Mouse (Mus musculus) kidney, embryonic 15.5 days (tissue): ENCODE results near the gene Top3a. TPM values are rescaled to one million over a fixed set of nuclear protein-coding genes. Genes with fewer than 3 reads are reported as not detected.

Source experiments
- ATAC-seq: fragments of 200-750 bp; cut with Nextera tagmentation; replicated peaks from 2 replicates; pipeline ENCODE4 v1.8.0; 2017; ENCODE audit warnings: moderate TSS enrichment; ENCODE audit not compliant: low FRiP score
- H3K27ac ChIP-seq: fragments of 300-500 bp; sonication (generic); 2 replicates; pipeline ENCODE4 v1.5.1; 2015; ENCODE audit warnings: mild to moderate bottlenecking, inconsistent platforms
- H3K27me3 ChIP-seq: fragments of 300-500 bp; sonication (generic); 2 replicates; pipeline ENCODE4 v1.6.1; 2015; ENCODE audit warnings: inconsistent platforms
- H3K36me3 ChIP-seq: fragments of 300-500 bp; sonication (generic); 2 replicates; pipeline ENCODE4 v1.6.1; 2015; ENCODE audit warnings: inconsistent platforms
- H3K4me1 ChIP-seq: fragments of 300-500 bp; sonication (generic); 2 replicates; pipeline ENCODE4 v1.6.1; 2015; ENCODE audit warnings: inconsistent platforms
- H3K4me2 ChIP-seq: fragments of 300-500 bp; sonication (generic); 2 replicates; pipeline ENCODE4 v1.6.1; 2015; ENCODE audit warnings: moderate library complexity, mild to moderate bottlenecking, inconsistent platforms
- H3K4me3 ChIP-seq: fragments of 300-500 bp; sonication (generic); replicated peaks from 2 replicates; pipeline ENCODE4 v1.5.1; 2015; ENCODE audit warnings: mild to moderate bottlenecking, inconsistent platforms
- H3K9ac ChIP-seq: fragments of 300-500 bp; sonication (generic); 2 replicates; pipeline ENCODE4 v1.6.1; 2015; ENCODE audit warnings: mild to moderate bottlenecking, inconsistent platforms
- H3K9me3 ChIP-seq: fragments of 300-500 bp; sonication (generic); replicated peaks from 2 replicates; pipeline ENCODE4 v1.6.1; 2016; ENCODE audit warnings: inconsistent platforms
- WGBS: fragments of 180-500 bp; shearing (Covaris S2); methylation state at CpG from one replicate; pipeline ENCODE4 v1.1.7; 2015; ENCODE audit warnings: mixed read lengths; 5-methylcytosine and 5-hydroxymethylcytosine counted together
- polyA plus RNA-seq: library from polyadenylated mRNA; unstranded; fragments of >200 nt; fragmentation: Nextera tagmentation; extraction: Ambion mirVana; gene quantifications from 2 replicates; pipeline ENCODE4 v1.2.1, GENCODE M21; 2015

Top3a gene
- polyA plus RNA-seq, 1 experiment from 2014 or later = 17.3 TPM

DNA sequence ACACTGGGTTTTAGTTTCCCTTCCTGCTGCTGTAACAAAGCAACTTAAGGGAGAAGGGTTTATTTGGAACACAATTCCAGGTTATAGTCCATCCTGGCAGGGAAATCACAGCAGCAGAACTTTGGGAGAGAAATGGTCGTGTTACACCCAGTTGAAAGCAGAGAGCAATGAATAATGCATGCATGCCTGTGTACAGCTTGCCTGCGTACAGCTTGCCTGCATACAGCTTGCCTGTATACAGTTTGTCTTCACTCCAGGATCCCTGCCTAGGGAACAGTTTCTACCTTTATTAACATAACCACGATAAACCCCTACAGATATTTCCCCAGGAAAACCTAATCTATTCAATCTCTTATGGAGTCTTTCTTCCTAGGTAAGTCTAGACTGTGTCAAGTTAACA lies 6.4 kb downstream of the Top3a start:
- no peaks in the 10 kb centered on the region for H3K9me3 ChIP-seq
- H3K4me3 ChIP-seq = no peak overlapping the region
- no peak overlapping the region for H3K4me2 ChIP-seq
- H3K4me1 ChIP-seq = peaks cover 11% of the 10 kb centered on the region
- no peak for ATAC-seq
- H3K27ac ChIP-seq = no peak overlapping the region
- H3K36me3 ChIP-seq = 0 out of 2 replicates have a peak, but pooled peaks cover 6% of the 10 kb centered on the region
- H3K9ac ChIP-seq = no peak overlapping the region
- no peaks in the 10 kb centered on the region for H3K27me3 ChIP-seq
- 85% methylated on average over 3 of the region's 3 CpGs for WGBS

- Histone ChIP-seq H3K4me2 (no peak overlapping the region), H3K27ac (no peak overlapping the region), H3K4me3 (no peak overlapping the region), H3K27me3 (no peaks in the 10 kb centered on the region), H3K9me3 (no peaks in the 10 kb centered on the region), H3K36me3 (peaks cover 9% of the 10 kb centered on the region; the same call in 1 of the 2 replicates), H3K4me1 (no peaks in the 10 kb centered on the region), H3K9ac (no peak overlapping the region)
- ATAC-seq = no peak
- 90% methylated on average over 2 of the region's 2 CpGs for WGBS
These were observed 7.8 kb downstream of the Top3a start for GRCm38 (mm10) chr11:60769322-60769721.

DNA sequence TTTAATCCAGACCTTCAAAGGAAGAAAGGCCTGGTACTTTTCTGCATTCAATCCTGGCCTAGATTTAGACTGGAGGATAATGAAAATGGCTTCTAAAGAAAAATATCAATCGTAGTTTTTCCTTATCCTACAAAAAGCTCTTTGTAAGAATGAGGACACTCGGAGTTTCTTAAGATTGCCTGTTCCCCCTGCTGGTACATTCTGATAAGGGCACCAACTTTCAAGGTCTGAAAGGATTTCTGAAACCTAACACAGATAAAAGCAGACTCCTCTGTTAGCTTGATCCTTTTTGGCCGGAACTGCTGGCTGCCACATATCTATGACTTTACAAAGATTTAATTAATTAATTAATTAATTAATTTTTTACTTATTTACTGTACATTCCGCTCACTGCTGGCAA lies 10.2 kb downstream of the Top3a start:
- Histone ChIP-seq H3K4me2 (no peak overlapping the region), H3K4me3 (no peak overlapping the region), H3K27me3 (no peaks in the 10 kb centered on the region), H3K9ac (no peak overlapping the region), H3K36me3 (peaks cover 18% of the 10 kb centered on the region), H3K9me3 (no peaks in the 10 kb centered on the region), H3K4me1 (no peaks in the 10 kb centered on the region), H3K27ac (no peak overlapping the region)
- 88% methylated on average over 4 of the region's 4 CpGs for WGBS
- no peak for ATAC-seq

- H3K4me1 ChIP-seq = no peaks in the 10 kb centered on the region
- H3K27ac ChIP-seq = no peak overlapping the region
- no peaks in the 10 kb centered on the region for H3K9me3 ChIP-seq
- H3K36me3 ChIP-seq = peaks cover 64% of the 10 kb centered on the region
- WGBS = 85% methylated on average over 3 of the region's 3 CpGs
- no peak overlapping the region for H3K4me2 ChIP-seq
- ATAC-seq = no peak
- no peaks in the 10 kb centered on the region for H3K27me3 ChIP-seq
- no peak overlapping the region for H3K4me3 ChIP-seq
- H3K9ac ChIP-seq = no peak overlapping the region
These were observed 15.5 kb downstream of the Top3a start for GRCm38 (mm10) chr11:60761681-60762080.

DNA sequence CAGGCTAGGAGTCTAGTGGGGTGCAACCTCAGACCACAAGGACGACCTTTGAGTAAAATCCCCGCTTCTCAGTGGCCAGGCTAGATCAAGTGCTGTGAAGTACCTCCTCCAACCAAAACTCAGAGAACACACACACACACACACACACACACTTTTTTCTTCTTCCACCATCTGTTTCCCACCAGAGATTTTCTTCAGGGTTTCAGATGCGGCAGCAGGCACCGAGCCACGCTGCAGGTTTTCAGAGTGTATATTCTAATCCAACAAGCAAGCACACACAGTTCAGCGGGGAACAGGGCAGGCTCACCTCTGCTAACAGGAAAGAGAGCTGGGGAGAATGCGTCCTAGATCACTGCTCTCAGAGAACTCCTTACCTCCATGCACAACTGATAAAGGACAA lies 21.6 kb downstream of the Top3a start:
- Histone ChIP-seq H3K4me2 (no peak overlapping the region), H3K4me3 (no peak overlapping the region), H3K9me3 (no peaks in the 10 kb centered on the region), H3K4me1 (no peaks in the 10 kb centered on the region), H3K27me3 (no peaks in the 10 kb centered on the region), H3K27ac (no peak overlapping the region), H3K36me3 (peaks cover 91% of the 10 kb centered on the region), H3K9ac (no peak overlapping the region)
- WGBS = 97% methylated on average over 7 of the region's 7 CpGs
- ATAC-seq = no peak

DNA sequence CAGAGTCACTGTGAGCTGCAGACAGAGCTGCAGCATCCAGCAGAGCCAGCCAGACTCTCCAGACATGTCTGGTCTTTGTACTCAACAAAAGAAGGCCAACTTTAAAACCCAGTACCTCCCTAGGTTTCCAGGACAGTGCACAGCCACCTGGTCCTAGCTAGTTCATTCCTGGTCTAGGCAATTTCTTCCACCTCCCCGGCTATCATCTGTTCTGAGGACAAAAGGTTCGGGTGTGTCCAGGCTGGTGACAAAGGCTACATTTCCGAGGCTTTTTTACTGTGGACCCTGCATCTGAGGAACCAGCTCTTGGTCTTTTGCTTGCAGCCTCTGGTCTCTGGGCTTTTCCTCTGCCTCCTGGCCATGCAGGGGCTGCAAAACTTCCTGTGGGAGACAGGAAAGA lies 36.8 kb downstream of the Top3a start:
- Histone ChIP-seq H3K4me1 (no peaks in the 10 kb centered on the region), H3K27me3 (no peaks in the 10 kb centered on the region), H3K4me3 (no peak overlapping the region), H3K9me3 (no peaks in the 10 kb centered on the region), H3K27ac (no peak overlapping the region), H3K9ac (no peak overlapping the region), H3K36me3 (peaks cover 71% of the 10 kb centered on the region), H3K4me2 (no peak overlapping the region)
- WGBS = 88% methylated on average over 3 of the region's 3 CpGs
- no peak for ATAC-seq

- no peak overlapping the region for H3K4me3 ChIP-seq
- H3K9ac ChIP-seq = no peak overlapping the region
- H3K36me3 ChIP-seq = peaks cover 59% of the 10 kb centered on the region
- H3K27ac ChIP-seq = no peak overlapping the region
- H3K9me3 ChIP-seq = no peaks in the 10 kb centered on the region
- no peak for ATAC-seq
- no peaks in the 10 kb centered on the region for H3K27me3 ChIP-seq
- H3K4me1 ChIP-seq = no peaks in the 10 kb centered on the region
- no peak overlapping the region for H3K4me2 ChIP-seq
These were observed 39.7 kb downstream of the Top3a start for GRCm38 (mm10) chr11:60737450-60737849.

DNA sequence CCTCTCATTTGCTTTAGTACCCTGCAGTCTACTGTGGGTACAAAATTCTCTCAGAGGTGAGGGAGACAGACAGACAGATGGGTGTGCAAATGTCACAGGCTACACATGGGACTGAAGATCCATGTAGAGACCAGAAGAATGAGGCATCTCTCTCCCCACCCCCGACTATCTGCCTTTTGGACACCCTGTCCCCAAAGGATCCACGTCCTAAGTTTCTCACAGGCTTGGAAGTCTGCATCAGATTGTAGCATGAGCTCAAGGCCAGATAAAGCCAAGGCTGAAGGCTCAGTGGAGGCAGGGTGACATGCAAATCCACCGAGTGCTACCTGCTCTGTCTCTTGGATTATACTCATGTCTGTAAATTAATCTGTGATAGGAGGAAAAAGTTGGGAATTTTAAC lies 40.7 kb downstream of the Top3a start:
- Histone ChIP-seq H3K4me2 (no peak overlapping the region), H3K36me3 (peaks cover 59% of the 10 kb centered on the region), H3K27ac (no peak overlapping the region), H3K9me3 (no peaks in the 10 kb centered on the region), H3K9ac (no peak overlapping the region), H3K4me3 (no peak overlapping the region), H3K27me3 (no peaks in the 10 kb centered on the region), H3K4me1 (no peaks in the 10 kb centered on the region)
- ATAC-seq = no peak
- WGBS = 84% methylated on average over 3 of the region's 3 CpGs

GRCm38 (mm10) chr11:60735191-60735590 lies 42.0 kb downstream of the Top3a start:
- Histone ChIP-seq H3K9me3 (no peaks in the 10 kb centered on the region), H3K27me3 (no peaks in the 10 kb centered on the region), H3K9ac (no peak overlapping the region), H3K4me2 (no peak overlapping the region), H3K36me3 (peaks cover 57% of the 10 kb centered on the region), H3K4me3 (no peak overlapping the region), H3K4me1 (no peaks in the 10 kb centered on the region), H3K27ac (no peak overlapping the region)
- ATAC-seq = no peak
- 79% methylated on average over 5 of the region's 5 CpGs for WGBS

DNA sequence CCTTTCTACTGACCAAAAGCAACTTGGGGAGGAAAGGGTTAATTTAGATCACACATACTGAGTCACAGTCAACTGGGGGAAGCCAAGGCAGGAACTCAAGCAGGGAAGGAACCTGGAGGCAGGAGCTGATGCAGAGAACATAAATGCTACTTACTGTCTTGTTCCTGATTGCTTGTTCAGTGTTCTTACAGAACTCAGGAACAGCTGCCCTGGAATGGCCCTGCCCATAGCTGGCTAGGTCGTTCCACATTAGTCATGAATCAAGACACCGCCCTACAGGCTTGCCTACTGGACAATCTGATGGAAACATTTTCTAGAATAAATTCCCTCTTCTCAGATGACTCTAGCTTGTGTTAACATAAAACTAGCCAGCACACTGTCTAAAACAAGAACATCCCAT lies 43.0 kb downstream of the Top3a start:
- 71% methylated on average over 2 of the region's 2 CpGs for WGBS
- Histone ChIP-seq H3K27ac (no peak overlapping the region), H3K4me1 (peaks cover 6% of the 10 kb centered on the region), H3K9me3 (no peaks in the 10 kb centered on the region), H3K4me2 (no peak overlapping the region), H3K9ac (no peak overlapping the region), H3K4me3 (no peak overlapping the region), H3K27me3 (no peaks in the 10 kb centered on the region), H3K36me3 (peaks cover 49% of the 10 kb centered on the region)
- no peak for ATAC-seq

- Histone ChIP-seq H3K4me3 (no peak overlapping the region), H3K4me2 (no peak overlapping the region), H3K36me3 (peaks cover 37% of the 10 kb centered on the region), H3K27ac (no peak overlapping the region), H3K4me1 (peaks cover 26% of the 10 kb centered on the region), H3K9me3 (no peaks in the 10 kb centered on the region), H3K27me3 (no peaks in the 10 kb centered on the region), H3K9ac (no peak overlapping the region)
- ATAC-seq = no peak
- 93% methylated on average over 14 of the region's 14 CpGs for WGBS
These were observed 45.9 kb downstream of the Top3a start for GRCm38 (mm10) chr11:60731251-60731650.

- Histone ChIP-seq H3K4me2 (no peak overlapping the region), H3K9ac (no peak overlapping the region), H3K9me3 (no peaks in the 10 kb centered on the region), H3K36me3 (peaks cover 37% of the 10 kb centered on the region), H3K4me3 (no peak overlapping the region), H3K27ac (no peak overlapping the region), H3K27me3 (no peaks in the 10 kb centered on the region), H3K4me1 (peaks cover 32% of the 10 kb centered on the region)
- no peak for ATAC-seq
- 83% methylated on average over 9 of the region's 9 CpGs for WGBS
These were observed 47.0 kb downstream of the Top3a start for GRCm38 (mm10) chr11:60730169-60730568.

GRCm38 (mm10) chr11:60729217-60729641 lies 47.9 kb downstream of the Top3a start:
- H3K27ac ChIP-seq = no peak overlapping the region

More at GRCm38 (mm10) chr11:60729217-60729641, 47.9 kb downstream of the Top3a start:
- 72% methylated on average over 6 of the region's 6 CpGs for WGBS
- H3K27me3 ChIP-seq = no peaks in the 10 kb centered on the region
- H3K4me3 ChIP-seq = peak overlapping the region; percentile 84
- H3K9ac ChIP-seq = no peak overlapping the region
- H3K36me3 ChIP-seq = peaks cover 45% of the 10 kb centered on the region
- peak overlapping the region; percentile 62 for H3K4me2 ChIP-seq
- no peak for ATAC-seq
- no peaks in the 10 kb centered on the region for H3K9me3 ChIP-seq
- peaks cover 32% of the 10 kb centered on the region for H3K4me1 ChIP-seq
